Mouse (Mus musculus): Measurements from ENCODE around the gene Pak1ip1.

DNA sequence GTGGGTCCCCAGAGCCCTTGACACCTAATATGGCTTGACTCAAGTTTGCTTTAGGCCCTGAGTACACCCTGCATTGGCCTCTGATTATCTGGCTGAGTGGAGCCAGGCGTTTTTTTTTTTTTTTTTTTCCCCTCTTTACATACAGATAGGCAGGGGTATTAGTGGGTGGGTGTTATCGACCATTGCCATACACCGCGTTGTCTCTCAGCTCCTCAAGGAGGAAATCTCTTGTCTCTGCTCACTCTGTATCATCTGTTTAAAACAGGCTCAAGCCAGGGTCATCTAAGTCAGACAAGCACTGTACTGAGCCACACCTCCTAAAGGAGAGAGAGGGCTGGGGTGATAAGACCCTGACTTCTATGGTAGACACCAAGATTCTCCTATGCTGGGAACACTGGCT, 17.0 kb downstream of the Pak1ip1 start:
- TF ChIP-seq MAFK (IDR thresholded peaks at IDR 0.05; ENCODE audit: insufficient read depth, low read depth, low read length) (no peak), CHD2 (IDR thresholded peaks at IDR 0.05; ENCODE audit: low read depth, low read length) (no peak), HCFC1 (IDR thresholded peaks at IDR 0.05; ENCODE audit: borderline replicate concordance, insufficient read depth, low read length) (no peak), ZNF384 (IDR thresholded peaks at IDR 0.05; ENCODE audit: low read depth, low read length) (no peak), ZC3H11A (IDR thresholded peaks at IDR 0.05; ENCODE audit: borderline replicate concordance, low read depth, low read length) (no peak)
